In the genomic region with DNA sequence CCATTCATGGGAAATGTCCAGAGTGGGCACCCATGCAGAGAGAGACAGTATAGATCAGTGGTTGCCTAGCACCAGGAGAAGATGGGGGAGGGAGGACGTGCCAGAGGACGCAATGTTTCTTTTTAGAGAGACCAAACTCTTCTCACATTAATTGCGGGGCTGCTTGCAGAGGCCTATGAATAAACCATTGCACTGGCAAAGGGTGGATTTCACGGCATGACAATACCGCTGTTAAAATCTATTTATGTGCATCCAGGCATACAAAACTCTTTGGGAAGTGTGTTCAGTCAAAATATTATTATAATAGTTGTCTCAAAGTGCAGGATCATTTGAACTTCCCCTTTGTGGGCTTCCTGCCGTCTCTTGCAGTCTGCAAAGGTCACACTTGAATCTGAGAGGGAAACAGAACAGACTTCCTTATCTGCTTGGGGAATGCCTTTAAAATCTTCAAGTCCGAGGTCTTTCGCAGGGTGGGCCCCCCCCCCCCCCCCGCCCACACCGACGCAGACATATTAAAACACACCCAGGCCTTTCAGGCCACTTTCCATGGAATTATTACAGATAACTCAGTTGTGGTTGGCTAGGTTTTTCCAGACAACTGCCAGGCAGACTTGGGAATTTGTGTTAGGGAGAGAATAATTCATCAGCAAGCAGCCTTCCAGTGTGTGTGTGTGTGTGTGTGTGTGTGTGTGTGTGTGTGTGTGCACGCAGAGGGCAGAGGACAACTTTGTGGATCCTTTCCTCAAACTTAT, we compare ENCODE assay signal across 8 mouse cellular contexts.
DNase-seq lines count a peak whose midpoint lies in the region; ATAC-seq lines count a peak whose summit lies in the region.

No protein-coding gene starts in this region.

- H3K36me3 ChIP-seq in kidney, embryonic 15.5 days, result no peaks in the 10 kb centered on the region
- H3K36me3 ChIP-seq in stomach, embryonic 15.5 days, result no peaks in the 10 kb centered on the region

- H3K9ac ChIP-seq in kidney, embryonic 15.5 days, result no peak overlapping the region
- H3K9ac ChIP-seq in stomach, embryonic 15.5 days, result no peak overlapping the region

- H3K4me1 ChIP-seq in kidney, embryonic 15.5 days, result peaks cover 30% of the 10 kb centered on the region
- H3K4me1 ChIP-seq in stomach, embryonic 15.5 days, result peaks cover 12% of the 10 kb centered on the region; the same call in 1 of the 2 replicates

- no peaks in the 10 kb centered on the region for H3K27me3 ChIP-seq in kidney, embryonic 15.5 days
- no peaks in the 10 kb centered on the region for H3K27me3 ChIP-seq in stomach, embryonic 15.5 days (replicated peaks)

- no peak; the same call in none of the 2 replicates for ATAC-seq in kidney, embryonic 15.5 days (replicated peaks; ENCODE audit: low FRiP score)
- ATAC-seq in stomach, embryonic 15.5 days (ENCODE audit: insufficient read depth, low FRiP score, low read depth), result no peak; the same call in 1 of the 2 replicates

- H3K4me2 ChIP-seq in kidney, embryonic 15.5 days, result no peak overlapping the region
- H3K4me2 ChIP-seq in stomach, embryonic 15.5 days, result no peak overlapping the region

- H3K4me3 ChIP-seq in kidney, embryonic 15.5 days (replicated peaks), result no peak overlapping the region
- H3K4me3 ChIP-seq in stomach, embryonic 15.5 days (replicated peaks), result no peak overlapping the region

- DNase-seq in right cerebral cortex, adult 18-20 months, result peak; percentile 57
- no peak for DNase-seq in right cerebral cortex, postnatal 14 days
- peak; percentile 76 for DNase-seq in heart, adult 8-10 months (ENCODE audit: low spot score)
- DNase-seq in lung, postnatal 4 days, result peak; percentile 55 to 63
- DNase-seq in cerebellum, adult 11 months, result no peak
- no peak for DNase-seq in urinary bladder, adult 18-20 months (ENCODE audit: low spot score in 2 of 2)

- H3K27ac ChIP-seq in kidney, embryonic 15.5 days, result peak overlapping the region; percentile 85
- peak overlapping the region; percentile 71 for H3K27ac ChIP-seq in stomach, embryonic 15.5 days

- no peaks in the 10 kb centered on the region for H3K9me3 ChIP-seq in kidney, embryonic 15.5 days (replicated peaks)
- H3K9me3 ChIP-seq in stomach, embryonic 15.5 days, result no peaks in the 10 kb centered on the region

- 21% methylated on average over 12 of the region's 12 CpGs for WGBS in kidney, embryonic 15.5 days
- 8% methylated on average over 12 of the region's 12 CpGs for WGBS in stomach, embryonic 15.5 days

Comparison
In these comparisons a context has a peak if more than half of its experiments do, and no peak if none do; other contexts are left out.
1. DNase-seq: peak in right cerebral cortex, adult 18-20 months (single experiment), heart, adult 8-10 months (single experiment) and lung, postnatal 4 days (2 of 2); none in right cerebral cortex, postnatal 14 days (single experiment), cerebellum, adult 11 months (single experiment) and urinary bladder, adult 18-20 months (0 of 2).